Mouse (Mus musculus) midbrain, embryonic 14.5 days (tissue): Measurements from ENCODE around the gene Tas2r130. TPM values are rescaled to one million over a fixed set of nuclear protein-coding genes. Genes with fewer than 3 reads are reported as not detected.
"Not testable (repeated sequence)": the region's sequence is repeated elsewhere in the genome, so short reads cannot be mapped to it uniquely, and the experiment has no call there.

Experiments
- ATAC-seq: fragments of 200-750 bp; cut with Nextera tagmentation; 2 replicates; pipeline ENCODE4 v1.8.0; 2017; ENCODE audit warnings: moderate number of reproducible peaks, moderate library complexity; ENCODE audit not compliant: low FRiP score, low TSS enrichment
- DNase-seq: peaks from one replicate; pipeline ENCODE4 v3.0.0-alpha.2; 2015
- H3K27ac ChIP-seq: fragments of 300-500 bp; sonication (generic); replicated peaks from 2 replicates; pipeline ENCODE4 v1.5.1; 2014; ENCODE audit warnings: mild to moderate bottlenecking, low read depth, low read length, moderate library complexity
- H3K27me3 ChIP-seq: fragments of 300-500 bp; sonication (generic); 2 replicates; pipeline ENCODE4 v1.6.1; 2014; ENCODE audit warnings: low read length, control low read depth, mixed read lengths; ENCODE audit not compliant: control insufficient read depth, insufficient read depth
- H3K36me3 ChIP-seq: fragments of 300-500 bp; sonication (generic); 2 replicates; pipeline ENCODE4 v1.6.1; 2014; ENCODE audit warnings: low read length, control low read depth; ENCODE audit not compliant: control insufficient read depth, insufficient read depth
- H3K4me1 ChIP-seq: fragments of 300-500 bp; sonication (generic); 2 replicates; pipeline ENCODE4 v1.6.1; 2014; ENCODE audit warnings: mild to moderate bottlenecking, antibody characterized with exemption, low read length, control low read depth; ENCODE audit not compliant: control insufficient read depth, insufficient read depth
- H3K4me2 ChIP-seq: fragments of 300-500 bp; sonication (generic); 2 replicates; pipeline ENCODE4 v1.6.1; 2014; ENCODE audit warnings: mild to moderate bottlenecking, low read length, moderate library complexity
- H3K4me3 ChIP-seq: fragments of 300-500 bp; sonication (generic); replicated peaks from 2 replicates; pipeline ENCODE4 v1.5.1; 2014; ENCODE audit warnings: low read depth, low read length
- H3K9ac ChIP-seq: fragments of 300-500 bp; sonication (generic); replicated peaks from 2 replicates; pipeline ENCODE4 v1.6.1; 2014; ENCODE audit warnings: mild to moderate bottlenecking, low read length, moderate library complexity
- H3K9me3 ChIP-seq: fragments of 300-500 bp; sonication (generic); 2 replicates; pipeline ENCODE4 v1.6.1; 2016; ENCODE audit warnings: low read length, control low read depth, mixed read lengths; ENCODE audit not compliant: control insufficient read depth
- WGBS: fragments of 180-500 bp; shearing (Covaris S2); extraction: QIAGEN DNeasy Blood & Tissue Kit; methylation state at CpG from one replicate; pipeline ENCODE4 v1.1.7; 2014; 5-methylcytosine and 5-hydroxymethylcytosine counted together
- polyA plus RNA-seq: library from polyadenylated mRNA; unstranded; fragments of >200 nt; fragmentation: Nextera tagmentation; extraction: Ambion mirVana; gene quantifications from 2 replicates; pipeline ENCODE4 v1.2.1, GENCODE M21; 2014

The Tas2r130 gene
- not detected in 2 replicates for polyA plus RNA-seq

DNA sequence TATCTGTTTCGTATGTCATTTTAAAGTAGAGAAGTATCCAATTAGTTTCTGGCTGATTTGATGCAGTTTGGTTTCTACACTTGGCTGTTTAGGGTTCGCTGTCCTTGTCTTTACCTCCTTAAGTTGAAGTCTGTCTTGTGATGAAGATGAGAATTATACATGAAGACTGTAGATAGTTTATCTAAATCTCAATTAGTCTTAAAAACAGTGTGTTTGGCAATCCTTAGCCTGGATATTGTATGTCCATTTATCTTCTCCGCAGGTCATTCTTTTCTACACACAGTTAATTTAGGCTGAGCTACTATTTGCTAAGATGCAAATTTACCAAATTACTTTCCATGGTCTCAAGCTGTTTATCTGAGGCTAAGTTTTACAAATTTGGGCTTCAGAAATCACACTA is at the start of gene Tas2r130:
Gene Tas2r130 (minus strand): TSS at position 101 of the 400 bp plus-strand sequence.
- no peak within 1 kb of the TSS for H3K9ac ChIP-seq
- H3K4me3 ChIP-seq = no peak within 1 kb of the TSS
- no peaks in the 10 kb centered on the region for H3K4me1 ChIP-seq
- ATAC-seq (no peak), DNase-seq (no peak)
- peaks cover 9% of the 10 kb centered on the region; the same call in 1 of the 2 replicates for H3K9me3 ChIP-seq
- H3K27ac ChIP-seq = no peak within 1 kb of the TSS
- no peak within 1 kb of the TSS for H3K4me2 ChIP-seq
- 72% methylated on average over 3 of the region's 3 CpGs for WGBS
- no peaks in the 10 kb centered on the region for H3K27me3 ChIP-seq
- no peaks in the 10 kb centered on the region for H3K36me3 ChIP-seq

DNA sequence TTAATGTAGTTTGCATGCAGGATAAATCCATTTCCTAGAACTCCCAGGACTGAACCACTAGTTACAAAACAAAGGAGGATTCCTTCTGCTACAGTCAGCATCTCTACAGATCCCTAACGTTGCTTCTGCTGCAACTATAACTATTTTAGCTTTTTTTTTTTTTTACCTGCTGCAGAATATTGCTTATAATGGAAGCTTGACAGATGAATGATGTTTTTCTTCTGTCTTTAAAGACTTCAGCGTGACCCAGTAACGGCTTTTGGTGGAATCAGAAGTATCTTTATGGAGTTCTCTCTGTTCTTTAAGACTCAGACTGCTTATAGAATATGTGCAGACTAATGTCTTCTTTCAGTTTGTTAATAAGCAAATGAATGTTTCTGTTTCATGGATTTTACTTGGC is 48.1 kb upstream of the Tas2r130 start, which contains the start of gene Tas2r106:
Gene Tas2r106 (minus strand): TSS at position 101 of the 400 bp plus-strand sequence.
- 70% methylated on average over 3 of the region's 3 CpGs for WGBS
- no peak within 1 kb of the TSS for H3K4me3 ChIP-seq
- no peaks in the 10 kb centered on the region for H3K36me3 ChIP-seq
- H3K9ac ChIP-seq = no peak within 1 kb of the TSS
- H3K27me3 ChIP-seq = no peaks in the 10 kb centered on the region
- H3K9me3 ChIP-seq = peaks cover 15% of the 10 kb centered on the region
- ATAC-seq (no peak), DNase-seq (no peak)
- H3K27ac ChIP-seq = no peak within 1 kb of the TSS
- no peaks in the 10 kb centered on the region for H3K4me1 ChIP-seq
- H3K4me2 ChIP-seq = no peak within 1 kb of the TSS

DNA sequence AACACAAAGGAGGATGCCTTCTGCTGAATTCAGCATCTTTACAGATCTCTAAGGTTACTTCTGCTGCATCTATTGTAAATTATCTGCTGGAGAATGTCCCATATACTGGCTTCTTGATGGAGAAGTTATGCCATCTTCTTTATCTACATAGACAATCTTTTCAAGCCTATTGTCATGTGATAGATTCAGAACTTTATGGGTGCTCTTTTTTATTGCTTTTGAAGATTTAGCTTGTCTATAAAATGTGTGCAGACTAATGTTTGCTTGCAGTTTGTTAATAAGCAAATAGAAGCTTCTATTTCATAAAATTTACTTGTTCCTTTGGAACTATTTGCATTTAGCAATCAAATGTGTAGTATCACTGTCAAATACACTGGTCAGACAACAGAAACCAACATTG is 29.3 kb upstream of the Tas2r130 start, which contains the start of gene Tas2r107:
Gene Tas2r107 (minus strand): TSS at position 101 of the 400 bp plus-strand sequence.
- H3K27ac ChIP-seq = no peak within 1 kb of the TSS
- H3K4me2 ChIP-seq = no peak within 1 kb of the TSS
- H3K36me3 ChIP-seq = no peaks in the 10 kb centered on the region
- DNase-seq (no peak), ATAC-seq (no peak)
- no peak within 1 kb of the TSS for H3K4me3 ChIP-seq
- H3K9ac ChIP-seq = no peak within 1 kb of the TSS
- H3K9me3 ChIP-seq = peaks cover 2% of the 10 kb centered on the region; the same call in 1 of the 2 replicates
- H3K4me1 ChIP-seq = no peaks in the 10 kb centered on the region
- H3K27me3 ChIP-seq = no peaks in the 10 kb centered on the region

DNA sequence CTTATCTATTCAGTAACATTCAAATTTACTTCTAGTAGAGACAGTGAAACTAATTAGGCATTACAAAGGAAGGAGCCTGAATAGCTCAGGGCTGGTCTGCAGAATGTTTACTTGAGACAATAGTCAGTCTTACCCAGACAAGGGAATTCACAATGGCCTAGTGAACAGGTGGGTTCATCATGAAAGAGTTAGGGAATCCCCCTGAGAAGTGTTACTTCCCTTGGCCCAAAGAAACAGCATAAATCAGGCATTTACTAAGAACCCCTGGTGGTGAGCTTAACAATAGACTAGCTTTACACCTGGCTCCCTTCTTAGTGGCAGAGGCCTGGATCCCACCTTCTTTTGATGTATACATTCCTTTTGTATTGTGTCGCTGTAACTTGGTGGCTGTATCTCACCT is 20.8 kb downstream of the Tas2r130 start:
- not testable (repeated sequence) for H3K27me3 ChIP-seq, DNase-seq, H3K27ac ChIP-seq, H3K4me2 ChIP-seq, H3K4me3 ChIP-seq, H3K4me1 ChIP-seq, H3K36me3 ChIP-seq, ATAC-seq, H3K9ac ChIP-seq, H3K9me3 ChIP-seq
- 93% methylated on average over 1 of the region's 1 CpGs for WGBS

DNA sequence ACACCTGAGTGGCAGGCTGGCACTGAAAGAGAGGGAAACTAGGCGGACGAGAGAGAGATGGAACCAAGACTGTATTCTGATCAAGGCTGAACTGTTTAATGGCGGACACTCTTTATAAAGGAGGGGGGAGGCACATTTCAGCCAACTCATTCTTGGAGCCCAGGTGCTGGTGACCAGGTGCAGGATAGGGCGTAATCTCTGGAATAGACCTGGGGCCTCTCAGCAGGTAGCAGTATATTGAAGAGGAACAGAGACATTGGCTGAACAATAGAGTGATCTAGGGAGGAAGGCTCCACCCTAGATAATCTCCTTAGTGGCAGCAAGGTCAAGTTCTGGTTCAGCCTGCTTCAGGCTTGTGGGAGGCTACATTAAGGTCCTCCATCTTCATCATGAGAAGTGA is 25.9 kb downstream of the Tas2r130 start:
- Histone ChIP-seq H3K27ac (no peak overlapping the region), H3K4me1 (no peaks in the 10 kb centered on the region), H3K4me2 (no peak overlapping the region), H3K4me3 (no peak overlapping the region), H3K9ac (no peak overlapping the region), H3K36me3 (no peaks in the 10 kb centered on the region), H3K9me3 (peaks cover 8% of the 10 kb centered on the region; the same call in 1 of the 2 replicates), H3K27me3 (no peaks in the 10 kb centered on the region)
- DNase-seq = no peak
- whole genome bisulfite sequencing = 89% methylated on average over 4 of the region's 4 CpGs
- ATAC-seq = no peak

Other genes with a start within 250 kb of the Tas2r130 start
- 26.7 and 32.8 TPM in 2 replicates for gene Ybx3, start 242.4 kb downstream of the Tas2r130 start, polyA plus RNA-seq
- gene 5430401F13Rik, start 144.5 kb downstream of the Tas2r130 start, polyA plus RNA-seq = not detected in 2 replicates
- not detected in 2 replicates for gene Gm6619, start 144.5 kb downstream of the Tas2r130 start, polyA plus RNA-seq
- not detected in 2 replicates for gene Tas2r107, start 29.2 kb upstream of the Tas2r130 start, polyA plus RNA-seq
- not detected in 2 replicates for gene Tas2r106, start 48.0 kb upstream of the Tas2r130 start, polyA plus RNA-seq
- not detected in 2 replicates for gene Tas2r104, start 54.8 kb upstream of the Tas2r130 start, polyA plus RNA-seq
- gene Tas2r105, start 56.6 kb upstream of the Tas2r130 start, polyA plus RNA-seq = not detected in 2 replicates
- gene Tas2r114, start 59.2 kb upstream of the Tas2r130 start, polyA plus RNA-seq = not detected in 2 replicates